Mouse (Mus musculus) bone marrow, adult 2 months (tissue): ENCODE measurements around the gene Gm3402.
"Not testable (repeated sequence)": the region's sequence is repeated elsewhere in the genome, so short reads cannot be mapped to it uniquely, and the experiment has no call there.

ENCODE experiments used
- CTCF ChIP-seq: fragments of 200-500 bp; IDR thresholded peaks from 2 replicates; pipeline ENCODE4 v1.5.1; 2011; ENCODE audit warnings: low read length, control low read depth; ENCODE audit not compliant: control insufficient read depth, insufficient read depth
- POLR2A ChIP-seq: fragments of 200-500 bp; IDR thresholded peaks from 2 replicates; pipeline ENCODE4 v1.6.1; 2011; ENCODE audit warnings: low read depth, mild to moderate bottlenecking, control low read depth, low read length, borderline replicate concordance; ENCODE audit not compliant: control insufficient read depth

GRCm38 (mm10) chr5:146488959-146489358, 25.0 kb upstream of the Gm3402 start:
- not testable (repeated sequence) for TF ChIP-seq CTCF, POLR2A
